Mouse (Mus musculus) liver, embryonic 14.5 days (tissue): ENCODE measurements around the gene Wnk2. TPM values are rescaled to one million over a fixed set of nuclear protein-coding genes. Genes with fewer than 3 reads are reported as not detected.

Source experiments
- ATAC-seq: fragments of 200-750 bp; cut with Nextera tagmentation; 2 replicates; pipeline ENCODE4 v1.8.0; 2017; ENCODE audit warnings: moderate number of reproducible peaks, mild to moderate bottlenecking, moderate library complexity; ENCODE audit not compliant: insufficient read depth
- DNase-seq, 3 experiments: peaks; one replicate each; pipeline ENCODE4 v3.0.0-alpha.2; 2012 to 2013; ENCODE audit warnings: low read depth in 3 of 3, low spot score in 3 of 3
- H3K27ac ChIP-seq: fragments of 300-500 bp; sonication (generic); 2 replicates; pipeline ENCODE4 v1.5.1; 2014; ENCODE audit warnings: moderate library complexity, mild to moderate bottlenecking, control low read depth, inconsistent platforms
- H3K27me3 ChIP-seq: fragments of 300-500 bp; sonication (generic); 2 replicates; pipeline ENCODE4 v1.6.1; 2014; ENCODE audit warnings: mild to moderate bottlenecking, low read length, moderate library complexity; ENCODE audit not compliant: control insufficient read depth, insufficient read depth
- H3K36me3 ChIP-seq: fragments of 300-500 bp; sonication (generic); replicated peaks from 2 replicates; pipeline ENCODE4 v1.6.1; 2014; ENCODE audit warnings: low read depth; ENCODE audit not compliant: control insufficient read depth, insufficient read depth
- H3K4me1 ChIP-seq, 2 experiments: fragments of 200-500 bp in 1 of 2; fragments of 300-500 bp in 1 of 2; sonication (generic) in 1 of 2; replicated peaks; 2 replicates each; pipeline ENCODE4 v1.6.1; 2012 to 2014; ENCODE audit warnings: antibody characterized with exemption in 1 of 2, inconsistent platforms in 1 of 2, low read length in 1 of 2; ENCODE audit not compliant: control insufficient read depth in 2 of 2, insufficient read depth in 2 of 2
- H3K4me2 ChIP-seq: fragments of 300-500 bp; sonication (generic); 2 replicates; pipeline ENCODE4 v1.6.1; 2014; ENCODE audit warnings: low read depth, mild to moderate bottlenecking, control low read depth, moderate library complexity
- H3K4me3 ChIP-seq, 2 experiments: fragments of 200-500 bp in 1 of 2; fragments of 300-500 bp in 1 of 2; sonication (generic) in 1 of 2; 2 replicates each; pipeline ENCODE4 v1.5.1; 2012 to 2014; ENCODE audit warnings: low read depth in 2 of 2, low read length in 2 of 2, mild to moderate bottlenecking in 2 of 2, control low read depth in 1 of 2, inconsistent platforms in 1 of 2, moderate library complexity in 1 of 2; ENCODE audit not compliant: insufficient read depth in 1 of 2
- H3K9ac ChIP-seq: fragments of 300-500 bp; sonication (generic); replicated peaks from 2 replicates; pipeline ENCODE4 v1.6.1; 2014; ENCODE audit warnings: mild to moderate bottlenecking, control low read depth, moderate library complexity
- H3K9me3 ChIP-seq: fragments of 300-500 bp; sonication (generic); 2 replicates; pipeline ENCODE4 v1.6.1; 2016; ENCODE audit warnings: low read length, mixed read lengths; ENCODE audit not compliant: control insufficient read depth
- CTCF ChIP-seq: IDR thresholded peaks from 2 replicates; pipeline ENCODE4 v1.5.1; 2016; ENCODE audit warnings: antibody characterized with exemption, low read depth, control low read depth
- EP300 ChIP-seq: IDR thresholded peaks from 2 replicates; pipeline ENCODE4 v1.6.1; 2016; ENCODE audit warnings: antibody characterized with exemption, low read depth
- WGBS: fragments of 180-500 bp; shearing (Covaris S2); extraction: QIAGEN DNeasy Blood & Tissue Kit; methylation state at CpG from one replicate; pipeline ENCODE4 v1.1.7; 2014; ENCODE audit not compliant: insufficient replicate concordance; 5-methylcytosine and 5-hydroxymethylcytosine counted together
- polyA plus RNA-seq, 2 experiments: library from polyadenylated mRNA; depleted of rRNA in 1 of 2; stranded (reverse) in 1 of 2; unstranded in 1 of 2; fragments of >200 nt; fragmentation: Nextera tagmentation in 1 of 2; extraction: Ambion mirVana in 1 of 2; gene quantifications; 2 replicates each; pipeline versions ENCODE4 v1.2.1 to v1.2.3; 2012 to 2014

The Wnk2 gene
- polyA plus RNA-seq, 2 experiments: 0.05 to 0.13 TPM

GRCm38 (mm10) chr13:49189970-49190870, 42.4 kb upstream of the Wnk2 start:
- TF ChIP-seq EP300 (no peak), CTCF (no peak)
- Histone ChIP-seq H3K4me1 (peaks cover 8 to 37% of the 10 kb centered on the region in 2 experiments), H3K27me3 (no peaks in the 10 kb centered on the region), H3K4me3 (no peak overlapping the region), H3K27ac (no peak overlapping the region), H3K9me3 (no peaks in the 10 kb centered on the region), H3K9ac (no peak overlapping the region), H3K4me2 (peak overlapping the region; percentile 14; the same call in 1 of the 2 replicates), H3K36me3 (no peaks in the 10 kb centered on the region)
- ATAC-seq (no peak), DNase-seq (no peak)
- WGBS: 25% methylated on average over 12 of the region's 12 CpGs

DNA sequence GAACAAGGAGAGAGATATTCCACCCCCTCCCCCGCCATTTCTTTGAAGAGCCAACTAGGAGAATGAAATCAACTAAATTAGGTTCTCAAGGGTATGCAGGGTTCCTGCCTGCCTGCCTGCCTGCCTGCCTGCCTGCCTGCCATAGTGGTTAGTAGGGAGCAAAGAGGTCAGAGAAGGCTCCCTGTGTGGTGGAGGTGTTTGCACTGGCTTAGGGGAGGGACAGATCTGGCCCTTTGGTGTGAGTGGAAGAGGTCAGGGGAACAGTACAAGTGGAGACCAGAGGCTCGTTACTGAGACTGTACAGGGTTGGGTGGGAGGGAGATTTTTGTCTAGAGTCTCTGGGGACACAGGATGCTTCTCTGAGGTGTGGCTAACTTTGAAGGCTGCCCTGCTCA, 41.1 kb upstream of the Wnk2 start:
- ATAC-seq (no peak), DNase-seq (no peak)
- peaks cover 8 to 37% of the 10 kb centered on the region in 2 experiments for H3K4me1 ChIP-seq
- H3K9ac ChIP-seq: no peak overlapping the region
- H3K4me2 ChIP-seq: peak overlapping the region; percentile 95
- no peaks in the 10 kb centered on the region for H3K36me3 ChIP-seq
- H3K27me3 ChIP-seq: no peaks in the 10 kb centered on the region
- H3K9me3 ChIP-seq: no peaks in the 10 kb centered on the region
- H3K27ac ChIP-seq: no peak overlapping the region
- no peak overlapping the region for H3K4me3 ChIP-seq
- no peak for TF ChIP-seq CTCF
- WGBS: 50% methylated on average over 2 of the region's 2 CpGs

DNA sequence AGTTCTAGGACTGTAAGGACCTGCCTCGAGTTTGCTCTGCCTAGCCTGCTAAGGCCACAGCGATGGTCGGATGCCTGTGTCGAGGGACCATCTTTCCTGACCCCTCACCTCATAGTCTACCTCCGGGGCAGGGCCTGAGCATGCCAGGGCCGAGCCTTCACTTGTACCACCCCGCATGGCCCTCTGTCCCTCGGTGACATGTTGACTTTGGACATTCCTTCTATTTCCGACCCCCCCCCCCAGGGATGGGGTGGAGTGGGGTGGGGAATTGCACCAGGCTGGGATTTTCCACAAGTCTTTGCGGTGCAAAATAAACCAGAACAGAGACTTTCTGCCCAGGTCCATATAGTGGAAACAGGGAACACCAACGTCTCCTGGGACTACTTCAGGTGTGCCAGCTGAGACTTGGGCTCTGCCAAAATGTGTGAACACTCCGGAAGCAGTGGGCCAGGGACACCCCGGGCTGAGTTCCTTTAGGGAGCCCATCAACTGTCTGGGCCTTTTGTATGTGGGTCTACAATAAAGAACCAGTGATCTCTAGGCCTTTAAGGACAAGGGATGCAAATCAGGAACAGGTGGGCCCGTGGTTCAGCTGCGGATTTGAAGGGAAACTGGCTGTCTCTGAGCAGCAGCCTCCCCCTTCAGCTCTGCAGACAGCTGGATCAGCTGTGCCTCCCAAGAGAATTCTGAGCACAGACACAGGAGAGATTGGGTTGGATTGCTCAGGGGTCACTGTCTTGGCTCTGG, 40.6 kb upstream of the Wnk2 start:
- H3K4me3 ChIP-seq: peak overlapping the region; percentile 62 to 70
- H3K27me3 ChIP-seq: no peaks in the 10 kb centered on the region
- no peak for TF ChIP-seq EP300
- no peak for TF ChIP-seq CTCF
- no peak for DNase-seq
- 0 out of 2 replicates have a peak overlapping the region, but pooled peaks have one; percentile 28 for H3K9ac ChIP-seq
- no peaks in the 10 kb centered on the region for H3K36me3 ChIP-seq
- H3K4me2 ChIP-seq: peak overlapping the region; percentile 95
- peaks cover 8 to 37% of the 10 kb centered on the region in 2 experiments for H3K4me1 ChIP-seq
- no peaks in the 10 kb centered on the region for H3K9me3 ChIP-seq
- no peak; the same call in 1 of the 2 replicates for ATAC-seq
- no peak overlapping the region for H3K27ac ChIP-seq
- 19% methylated on average over 15 of the region's 15 CpGs for WGBS

DNA sequence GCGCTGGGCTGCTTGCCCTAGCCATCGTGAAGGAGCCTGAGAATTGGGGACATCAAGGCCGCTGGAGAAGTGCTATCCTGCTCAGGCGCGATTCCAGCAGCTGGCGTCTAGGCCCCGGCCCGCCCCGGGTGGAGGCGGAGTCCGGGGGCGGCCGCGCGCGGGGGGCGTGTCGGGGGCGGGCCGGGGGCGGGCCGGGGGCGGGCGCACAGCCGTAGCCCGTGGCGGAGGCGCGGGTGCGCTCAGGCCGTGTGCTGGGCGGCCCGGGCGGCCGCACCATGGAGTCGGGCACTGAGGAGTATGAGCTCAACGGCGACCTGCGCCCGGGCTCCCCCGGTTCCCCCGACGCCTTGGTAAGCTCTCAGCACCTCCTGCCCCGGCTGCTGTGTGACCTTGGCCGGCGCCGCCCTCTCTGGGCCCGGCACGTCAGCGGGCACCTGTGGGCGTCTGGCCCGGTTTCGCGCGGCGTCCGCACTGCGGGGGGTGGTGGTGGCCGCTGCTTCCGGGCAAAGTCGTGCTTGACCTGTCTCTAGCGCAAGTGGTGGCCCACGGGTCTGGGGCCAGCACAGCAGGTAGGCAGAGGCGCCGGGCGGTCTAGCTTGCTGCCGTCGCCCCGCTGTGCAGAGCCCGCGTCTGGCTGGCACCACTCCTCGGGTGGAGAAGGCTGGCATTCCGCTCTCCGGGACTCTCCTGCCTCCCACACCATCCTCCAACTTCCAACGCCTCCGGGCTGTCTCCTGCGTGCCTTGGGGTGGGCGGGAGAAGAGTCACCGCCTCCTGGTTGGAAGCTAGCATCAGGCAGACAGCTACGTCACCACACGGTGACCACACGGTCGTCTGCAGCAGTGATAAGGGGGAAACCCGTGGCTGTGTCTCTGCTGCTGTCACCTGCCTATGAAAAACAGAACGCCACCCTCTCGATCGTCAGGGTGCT, 39.7 kb upstream of the Wnk2 start, which contains the start of gene Ninj1:
TSS of gene Ninj1 (plus strand) at position 198 of the 931 bp plus-strand sequence.
- peak within 1 kb of the TSS; percentile 20 for H3K27ac ChIP-seq
- no peaks in the 10 kb centered on the region for H3K9me3 ChIP-seq
- under 1% methylated on average over 83 of the region's 87 CpGs for WGBS
- no peaks in the 10 kb centered on the region for H3K27me3 ChIP-seq
- peak; percentile 86 for ATAC-seq
- H3K4me3 ChIP-seq: peak within 1 kb of the TSS; percentile 62 to 70
- peak within 1 kb of the TSS; percentile 95 for H3K4me2 ChIP-seq
- peak within 1 kb of the TSS; percentile 68 for H3K9ac ChIP-seq
- peak; percentile 69 to 82 (median 71) for DNase-seq
- H3K36me3 ChIP-seq: no peaks in the 10 kb centered on the region
- peaks cover 8 to 37% of the 10 kb centered on the region in 2 experiments for H3K4me1 ChIP-seq
- no peak for TF ChIP-seq CTCF
